Mouse (Mus musculus) embryonic fibroblast, embryonic 13.5 days (primary cell): ENCODE measurements around the gene Dock9. TPM values are rescaled to one million over a fixed set of nuclear protein-coding genes. Genes with fewer than 3 reads are reported as not detected.
"Not testable (repeated sequence)": the region's sequence is repeated elsewhere in the genome, so short reads cannot be mapped to it uniquely, and the experiment has no call there.

ENCODE experiments used
- H3K27ac ChIP-seq: 2 replicates; pipeline ENCODE4 v1.5.1; 2012; ENCODE audit warnings: low read length, control low read depth, inconsistent platforms; ENCODE audit not compliant: insufficient read depth
- H3K4me1 ChIP-seq: 2 replicates; pipeline ENCODE4 v1.6.1; 2011; ENCODE audit warnings: low read length; ENCODE audit not compliant: control insufficient read depth, insufficient read depth
- H3K4me3 ChIP-seq: 2 replicates; pipeline ENCODE4 v1.5.1; 2011; ENCODE audit warnings: mild to moderate bottlenecking, control low read depth, low read length; ENCODE audit not compliant: insufficient read depth
- CTCF ChIP-seq: IDR thresholded peaks from 2 replicates; pipeline ENCODE4 v1.5.1; 2011; ENCODE audit warnings: mild to moderate bottlenecking, control low read depth, low read length, moderate library complexity, borderline replicate concordance; ENCODE audit not compliant: insufficient read depth
- POLR2A ChIP-seq: IDR thresholded peaks from 2 replicates; pipeline ENCODE4 v1.6.1; 2011; ENCODE audit warnings: low read depth, mild to moderate bottlenecking, control low read depth, low read length, moderate library complexity
- polyA plus RNA-seq: library from polyadenylated mRNA; stranded (reverse); fragments of >200 nt; gene quantifications from 2 replicates; pipeline ENCODE4 v1.2.4, GENCODE M21; 2011; ENCODE audit warnings: low read depth; ENCODE audit not compliant: missing spikeins, insufficient read length

The Dock9 gene
- polyA plus RNA-seq, 1 experiment: 10.2 TPM

DNA sequence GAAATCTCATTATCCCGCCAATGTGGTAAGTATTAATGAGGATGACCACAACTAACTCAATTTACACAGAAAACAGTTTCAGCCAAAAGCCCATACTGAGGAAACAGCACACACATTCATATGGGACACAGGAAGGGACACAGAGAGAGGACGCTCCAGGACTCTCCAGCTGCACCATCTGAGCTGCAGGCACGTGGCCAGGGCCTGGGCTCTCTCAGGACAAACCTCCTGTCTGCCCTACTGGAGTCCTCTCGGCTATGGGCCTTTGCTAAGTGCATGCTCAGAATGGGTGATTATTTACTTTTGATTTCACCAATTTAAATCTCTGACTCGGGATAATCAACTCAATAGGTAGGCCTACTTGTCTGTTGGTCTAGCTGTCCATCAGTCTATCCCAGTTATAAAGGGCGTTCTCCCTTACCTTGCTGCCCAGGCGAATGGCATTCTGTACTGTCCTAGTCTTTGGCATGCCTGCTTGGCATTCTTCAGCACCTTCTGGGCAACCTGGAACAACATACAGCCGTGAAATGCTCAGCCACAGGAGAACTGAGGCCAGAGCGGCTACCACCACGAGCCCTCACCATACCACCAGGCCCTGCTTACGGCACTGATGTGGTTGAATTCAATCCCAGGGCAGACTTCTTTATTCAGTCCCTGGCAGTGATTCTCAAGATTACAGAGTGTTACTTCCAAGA is 162.8 kb downstream of the Dock9 start:
- Histone ChIP-seq H3K4me1 (no peaks in the 10 kb centered on the region), H3K4me3 (no peak overlapping the region), H3K27ac (no peak overlapping the region)
- no peak for TF ChIP-seq CTCF
- TF ChIP-seq POLR2A: no peak

DNA sequence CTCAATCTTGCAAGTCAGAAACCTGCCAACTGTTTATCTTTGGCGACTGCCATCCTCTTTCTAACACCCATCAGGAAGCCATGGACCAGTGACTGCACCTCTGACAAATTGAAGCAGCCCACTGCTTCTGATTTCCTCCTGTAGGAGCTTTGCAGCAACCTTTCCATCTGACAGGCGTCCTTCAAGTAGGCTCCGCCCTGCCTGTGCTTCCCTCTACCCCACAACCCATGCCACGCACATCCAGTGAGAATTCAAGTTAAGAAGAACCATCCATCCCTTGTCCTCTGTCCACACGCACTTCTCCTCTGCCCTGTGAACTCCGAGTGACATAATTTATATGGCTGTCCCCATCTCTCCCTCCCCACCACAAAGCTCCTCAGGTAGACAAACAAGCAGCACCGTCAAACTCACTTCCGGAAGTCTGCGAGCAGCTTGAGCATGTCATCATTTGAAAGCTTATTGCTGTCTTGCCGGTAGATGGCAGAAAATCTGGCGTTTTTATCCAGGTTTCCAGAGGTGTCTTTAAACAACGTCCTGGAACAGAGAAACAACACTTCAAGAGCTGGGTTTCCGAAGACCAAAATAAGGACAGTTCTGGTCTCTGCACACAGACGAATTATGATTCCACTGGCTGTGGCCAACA is 163.4 kb downstream of the Dock9 start:
- Histone ChIP-seq H3K4me1 (no peaks in the 10 kb centered on the region), H3K27ac (no peak overlapping the region), H3K4me3 (no peak overlapping the region)
- no peak for TF ChIP-seq POLR2A
- no peak for TF ChIP-seq CTCF

DNA sequence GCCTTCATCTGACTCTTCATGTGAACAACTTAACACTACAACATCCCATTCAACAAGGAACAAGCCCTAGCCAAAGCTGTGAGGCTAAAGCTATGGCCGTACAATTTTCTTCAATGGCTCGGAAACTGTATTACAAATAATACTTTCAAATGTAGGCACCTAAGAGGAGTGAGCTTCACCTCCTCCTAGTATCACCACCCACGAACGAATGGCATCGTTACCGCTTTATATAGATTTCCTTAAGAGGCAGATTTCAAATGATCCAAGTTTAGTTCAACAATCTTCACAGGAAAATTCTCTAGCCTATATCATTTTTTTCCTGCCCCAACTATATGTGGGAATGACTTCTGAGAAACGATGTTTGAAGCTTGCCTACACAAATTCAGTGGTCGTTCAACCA is 165.7 kb downstream of the Dock9 start:
- Histone ChIP-seq H3K27ac (no peak overlapping the region), H3K4me3 (no peak overlapping the region), H3K4me1 (no peaks in the 10 kb centered on the region)
- TF ChIP-seq CTCF (no peak), POLR2A (no peak)

DNA sequence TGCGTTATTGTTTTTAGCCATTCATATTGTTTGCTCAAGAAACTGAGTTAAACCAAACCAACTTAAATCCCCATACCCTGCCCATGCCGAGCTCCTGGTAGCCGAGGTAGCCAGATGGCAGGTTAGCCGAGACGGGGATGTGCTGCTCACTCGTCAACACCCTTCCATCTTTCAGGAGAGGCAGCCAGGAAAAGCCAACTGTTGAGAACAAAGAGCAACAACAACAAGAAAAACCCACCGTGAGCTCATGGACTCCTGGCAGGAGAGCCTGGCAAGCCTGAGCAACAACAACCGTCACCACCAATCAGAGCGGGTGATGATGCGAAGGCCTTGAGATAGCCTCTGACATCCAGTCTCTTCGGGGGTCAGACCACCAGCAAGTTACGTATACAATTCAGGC is 170.9 kb downstream of the Dock9 start:
- no peak for TF ChIP-seq POLR2A
- no peak for TF ChIP-seq CTCF
- Histone ChIP-seq H3K4me3 (no peak overlapping the region), H3K27ac (no peak overlapping the region), H3K4me1 (no peaks in the 10 kb centered on the region)

DNA sequence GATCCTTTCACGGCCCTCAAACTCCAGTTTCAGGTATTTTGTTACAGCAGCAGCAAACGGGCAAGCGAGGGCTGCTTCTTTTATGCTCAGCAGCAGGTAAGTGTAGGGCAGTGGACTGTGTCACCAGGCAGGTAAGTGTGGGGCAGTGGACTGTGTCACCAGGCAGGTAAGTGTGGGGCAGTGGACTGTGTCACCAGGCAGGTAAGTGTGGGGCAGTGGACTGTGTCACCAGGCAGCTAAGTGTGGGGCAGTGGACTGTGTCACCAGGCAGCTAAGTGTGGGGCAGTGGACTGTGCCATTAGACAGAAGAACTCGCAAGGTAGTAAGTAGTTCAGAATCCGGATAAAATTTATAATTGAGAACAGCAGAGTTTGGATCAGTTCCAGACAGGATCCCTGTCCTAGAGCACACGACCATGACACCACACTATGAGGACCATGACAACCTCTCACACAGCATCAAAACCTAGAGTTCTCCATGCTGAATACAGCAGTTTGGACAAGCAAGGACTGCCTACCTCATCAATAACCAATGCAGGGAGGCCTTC is 173.6 kb downstream of the Dock9 start:
- H3K27ac ChIP-seq, H3K4me1 ChIP-seq, H3K4me3 ChIP-seq: not testable (repeated sequence)

DNA sequence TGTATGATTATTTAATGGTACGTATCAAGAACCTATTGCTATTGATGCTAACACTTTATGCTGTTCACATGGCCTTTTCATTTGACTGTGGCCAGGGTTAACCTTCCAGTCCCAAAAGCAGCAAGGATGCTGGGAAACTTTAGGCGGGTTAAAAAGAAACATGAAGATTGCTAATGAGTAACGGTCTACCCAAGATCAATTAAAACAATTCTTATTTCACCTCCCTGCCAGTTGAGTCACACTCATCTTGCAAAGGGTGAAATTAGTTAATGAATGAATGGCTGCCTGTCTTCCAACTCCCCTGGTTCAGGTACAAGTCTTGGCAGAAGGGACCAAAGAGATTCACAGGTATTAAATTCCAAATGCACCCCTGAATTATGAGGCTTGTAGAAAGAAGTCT is 175.8 kb downstream of the Dock9 start:
- Histone ChIP-seq H3K4me3 (no peak overlapping the region), H3K27ac (no peak overlapping the region), H3K4me1 (no peaks in the 10 kb centered on the region)
- no peak for TF ChIP-seq POLR2A
- no peak for TF ChIP-seq CTCF

DNA sequence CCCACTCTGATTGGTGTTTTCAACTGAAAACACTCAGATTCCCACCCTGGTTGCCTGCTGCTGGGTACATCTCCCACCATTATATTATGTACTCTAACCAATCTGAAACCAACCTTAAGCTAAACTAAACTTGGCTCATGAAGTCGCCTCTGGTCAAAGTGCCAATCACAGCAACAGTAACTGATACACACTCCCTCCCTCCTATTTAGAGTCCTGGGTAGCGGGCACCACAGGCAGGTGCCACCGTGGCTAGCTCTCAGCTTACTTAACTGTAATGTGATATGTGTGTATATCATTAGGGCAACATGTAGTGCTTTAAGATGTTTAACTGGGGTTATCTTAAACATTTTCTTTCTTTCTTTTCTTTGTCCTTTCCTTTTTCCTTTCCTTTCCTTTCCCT is 177.1 kb downstream of the Dock9 start:
- no peak overlapping the region for H3K27ac ChIP-seq
- no peaks in the 10 kb centered on the region for H3K4me1 ChIP-seq
- TF ChIP-seq POLR2A (no peak), CTCF (no peak)
- no peak overlapping the region for H3K4me3 ChIP-seq

DNA sequence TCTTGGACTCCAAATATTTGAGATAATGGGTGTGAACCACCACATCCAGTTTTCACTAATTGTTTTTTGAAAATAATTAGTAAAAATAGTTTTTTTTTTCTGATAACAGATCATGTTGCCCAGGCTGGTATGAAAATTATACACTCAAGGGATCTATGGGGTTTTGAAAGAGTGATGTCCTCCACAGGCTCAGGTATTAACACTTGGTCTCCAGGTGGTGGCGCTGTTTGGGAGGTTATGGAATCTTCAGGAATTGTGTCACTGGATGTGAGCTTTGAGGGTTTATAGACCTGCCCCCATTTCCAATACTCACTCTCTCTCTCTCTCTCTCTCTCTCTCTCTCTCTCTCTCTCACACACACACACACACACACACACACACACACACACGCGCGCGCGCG is 177.5 kb downstream of the Dock9 start:
- no peak overlapping the region for H3K27ac ChIP-seq
- no peak for TF ChIP-seq POLR2A
- TF ChIP-seq CTCF: no peak
- H3K4me3 ChIP-seq: no peak overlapping the region
- no peaks in the 10 kb centered on the region for H3K4me1 ChIP-seq

DNA sequence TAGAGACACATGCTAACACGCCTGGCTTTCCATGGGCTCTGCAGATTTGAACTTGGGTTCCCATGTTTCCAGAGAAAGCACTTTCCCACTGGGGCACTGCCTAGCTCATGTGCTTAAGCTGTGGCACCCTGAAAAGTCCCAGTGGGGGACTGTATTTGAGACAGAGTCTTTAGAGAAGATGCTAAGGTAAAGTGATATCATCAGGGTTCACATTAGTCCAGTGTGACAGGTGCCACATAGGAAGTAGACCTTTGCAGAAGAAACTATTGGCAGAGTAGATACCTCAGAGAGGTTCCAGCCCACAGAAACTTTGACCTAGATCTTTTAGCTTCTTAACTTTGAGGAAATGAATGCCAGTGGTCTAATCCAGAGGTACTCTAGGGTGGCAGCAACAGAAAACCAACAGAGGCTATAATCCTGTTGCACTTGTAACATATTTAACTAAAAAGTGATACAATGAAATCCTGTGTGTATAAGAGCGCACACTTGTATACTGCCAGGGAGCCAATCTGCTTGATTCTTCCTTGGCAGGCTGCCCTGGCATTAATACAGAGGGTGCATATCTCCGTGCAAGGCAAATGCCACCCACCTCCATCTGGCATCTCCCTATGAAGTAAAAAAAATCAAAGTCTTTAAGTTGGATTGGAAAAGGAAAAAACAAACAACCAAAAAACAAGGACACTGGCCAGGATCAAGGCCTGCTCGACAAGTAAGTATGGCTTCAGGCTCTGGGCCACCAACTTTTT is 179.8 kb downstream of the Dock9 start:
- no peak overlapping the region for H3K27ac ChIP-seq
- no peak overlapping the region for H3K4me3 ChIP-seq
- no peaks in the 10 kb centered on the region for H3K4me1 ChIP-seq
- TF ChIP-seq CTCF: no peak
- no peak for TF ChIP-seq POLR2A

DNA sequence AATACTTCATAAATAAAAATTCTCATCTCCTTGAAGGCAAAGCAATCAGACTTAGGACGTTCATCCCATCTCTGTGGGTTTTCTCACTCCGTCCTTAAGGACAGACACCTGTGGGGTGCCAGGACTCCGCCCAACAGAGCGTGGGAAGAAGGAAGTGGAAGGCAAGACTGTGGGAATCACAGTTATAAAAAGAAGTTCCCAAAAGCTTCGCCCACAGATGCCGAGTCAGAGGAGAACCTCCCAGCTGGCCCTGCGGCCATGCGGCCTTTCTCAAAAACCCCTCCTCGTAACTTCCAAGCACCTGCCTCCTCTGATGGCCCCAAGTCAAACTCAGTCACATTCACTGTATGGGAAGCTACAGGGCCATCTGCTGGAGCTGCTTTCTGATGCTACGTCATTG is 182.2 kb downstream of the Dock9 start:
- TF ChIP-seq POLR2A (no peak), CTCF (no peak)
- Histone ChIP-seq H3K27ac (no peak overlapping the region), H3K4me1 (no peaks in the 10 kb centered on the region), H3K4me3 (no peak overlapping the region)
